Mouse (Mus musculus): ENCODE results near the gene Enpp5.

DNA sequence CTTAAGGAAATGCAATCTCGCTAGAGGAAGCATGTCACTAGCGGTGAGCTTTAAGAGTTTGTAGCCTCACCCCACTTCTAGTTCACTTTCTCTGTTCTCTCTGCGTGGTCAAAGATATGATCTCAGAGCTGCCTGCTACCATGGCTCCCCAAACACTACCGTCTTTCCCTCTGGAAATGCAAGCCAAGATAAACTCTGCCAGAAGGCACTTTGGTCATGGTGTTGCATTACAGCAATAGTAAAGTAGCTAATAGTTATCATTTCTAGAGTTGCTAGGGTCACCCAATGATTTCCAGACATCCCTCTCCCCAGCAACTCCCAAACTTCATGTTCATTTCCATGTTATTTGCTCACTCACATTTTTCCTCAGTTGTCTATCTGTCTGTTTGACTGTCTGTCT, 39.6 kb downstream of the Enpp5 start:
- TF ChIP-seq NELFE (IDR thresholded peaks at IDR 0.05; ENCODE audit: low read depth, low read length), result no peak
- no peak for TF ChIP-seq RCOR1 (conservative IDR thresholded peaks at IDR 0.05; ENCODE audit: low read depth, low read length)
- TF ChIP-seq SIN3A (IDR thresholded peaks at IDR 0.05; ENCODE audit: low read length), result no peak
- TF ChIP-seq POLR2A (IDR thresholded peaks at IDR 0.05; ENCODE audit: low read depth, low read length), result no peak
- no peak for TF ChIP-seq CTCF (conservative IDR thresholded peaks at IDR 0.05 in 1 of 2, IDR thresholded peaks at IDR 0.05 in 1 of 2; ENCODE audit: low read depth in 2 of 2, low read length in 2 of 2)
- TF ChIP-seq MAFK (IDR thresholded peaks at IDR 0.05; ENCODE audit: insufficient replicate concordance, low read length), result no peak
- TF ChIP-seq CHD2 (IDR thresholded peaks at IDR 0.05; ENCODE audit: low read length), result no peak
- no peak for TF ChIP-seq ETS1 (conservative IDR thresholded peaks at IDR 0.05; ENCODE audit: low read depth, low read length)
- no peak for TF ChIP-seq TCF12 (IDR thresholded peaks at IDR 0.05; ENCODE audit: low read depth, low read length)
- TF ChIP-seq POLR2AphosphoS2 (IDR thresholded peaks at IDR 0.05; ENCODE audit: low read depth, low read length), result no peak
- TF ChIP-seq ZKSCAN1 (IDR thresholded peaks at IDR 0.05; ENCODE audit: borderline replicate concordance, low read depth, low read length), result no peak
- no peak for TF ChIP-seq GABPA (IDR thresholded peaks at IDR 0.05; ENCODE audit: insufficient replicate concordance, low read depth, low read length)
- no peak for TF ChIP-seq MXI1 (IDR thresholded peaks at IDR 0.05; ENCODE audit: low read depth, low read length)
- TF ChIP-seq TBP (conservative IDR thresholded peaks at IDR 0.05; ENCODE audit: low read depth, low read length), result no peak
